Mouse (Mus musculus) lung, postnatal 10 days (tissue): ENCODE data around the gene Slc51b.

ENCODE experiments used
- DNase-seq: peaks from one replicate; pipeline ENCODE4 v3.0.0; 2021

Gene Slc51b

GRCm38 (mm10) chr9:65422760-65423501, at the start of gene Slc51b:
Gene Slc51b (minus strand): TSS chr9:65422955.
- no peak for DNase-seq

GRCm38 (mm10) chr9:65467686-65468085, 44.9 kb upstream of the Slc51b start:
- no peak for DNase-seq

DNA sequence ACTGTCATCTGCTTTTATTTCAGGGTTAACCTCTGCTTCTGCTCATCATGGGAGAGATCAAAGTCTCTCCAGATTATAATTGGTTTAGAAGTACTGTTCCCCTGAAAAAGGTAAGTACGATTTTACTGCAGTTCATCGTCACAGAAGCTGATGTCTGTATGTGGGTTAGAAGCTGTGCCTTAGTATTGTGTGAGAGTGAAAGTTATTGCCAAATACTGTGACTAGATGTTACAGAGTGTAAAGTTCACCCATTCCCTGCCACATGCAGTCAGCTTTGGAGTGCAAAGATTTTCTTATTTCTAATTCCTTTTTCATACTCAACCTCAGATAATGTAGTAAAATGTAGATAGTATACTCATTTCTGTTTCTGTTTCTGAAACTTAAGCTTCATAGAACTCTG, 42.5 kb upstream of the Slc51b start:
- no peak for DNase-seq

DNA sequence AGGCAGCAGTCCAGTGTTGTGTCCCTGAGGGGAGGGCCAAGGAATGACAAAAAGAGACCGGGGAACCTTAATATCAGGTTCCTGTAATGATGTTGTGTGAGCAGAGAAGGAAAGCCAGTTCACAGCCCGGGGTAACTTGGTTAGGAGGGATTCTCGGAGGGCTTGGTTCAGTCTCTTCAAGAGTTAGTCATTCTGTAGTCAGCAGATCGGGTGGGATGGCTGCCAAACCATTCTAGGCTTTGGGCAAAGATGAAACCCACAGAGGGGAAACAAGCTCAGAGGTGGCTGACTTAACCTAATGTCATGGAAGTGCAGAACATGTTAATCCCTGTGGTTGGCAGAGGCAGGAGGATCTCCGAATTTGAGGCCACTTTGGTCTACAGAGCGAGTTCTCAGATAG, 41.4 kb upstream of the Slc51b start:
- DNase-seq: peak; percentile 24

GRCm38 (mm10) chr9:65462544-65462943, 39.8 kb upstream of the Slc51b start:
- DNase-seq: peak; percentile 29

DNA sequence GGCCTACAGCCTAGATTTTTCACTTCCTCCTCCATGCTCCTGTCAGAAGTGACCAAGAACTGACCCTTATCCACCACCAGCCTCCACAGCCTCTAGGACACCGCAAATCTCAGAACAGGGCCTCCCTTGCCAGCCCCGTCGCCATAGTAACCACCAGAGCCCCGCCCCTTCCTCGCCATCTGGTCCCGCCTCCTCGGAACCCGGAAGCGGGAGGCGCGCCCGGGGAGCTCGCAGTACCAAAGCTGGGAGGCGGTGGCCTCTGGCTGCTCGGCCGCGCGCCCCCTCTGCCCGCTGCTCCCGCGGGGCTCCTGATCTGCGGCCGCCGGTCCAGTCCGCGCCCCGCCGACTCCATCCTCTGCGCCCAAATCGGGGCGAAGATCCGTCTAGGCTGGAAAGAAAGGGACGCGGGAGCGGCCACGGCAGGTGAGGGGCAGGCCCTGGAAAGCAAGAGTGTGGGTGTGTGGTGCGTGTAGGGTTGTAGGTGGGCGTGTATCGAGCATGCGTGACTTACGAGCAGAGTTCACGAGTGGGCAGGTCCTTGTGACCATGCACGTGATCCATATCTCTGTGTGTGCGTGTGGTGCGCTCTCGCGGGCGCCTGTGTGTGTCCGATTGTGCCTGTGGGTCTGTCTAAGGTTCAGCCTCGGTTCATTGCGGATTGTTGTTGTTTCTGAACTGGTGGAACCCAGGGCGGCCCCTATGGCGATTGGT, 38.1 kb upstream of the Slc51b start, which contains the start of gene Spg21:
TSS of gene Spg21 (plus strand) at position 216 of the 711 bp plus-strand sequence.
- DNase-seq: peak; percentile 98

- no peak for DNase-seq
Measured at GRCm38 (mm10) chr9:65460198-65460597, 37.4 kb upstream of the Slc51b start.

DNA sequence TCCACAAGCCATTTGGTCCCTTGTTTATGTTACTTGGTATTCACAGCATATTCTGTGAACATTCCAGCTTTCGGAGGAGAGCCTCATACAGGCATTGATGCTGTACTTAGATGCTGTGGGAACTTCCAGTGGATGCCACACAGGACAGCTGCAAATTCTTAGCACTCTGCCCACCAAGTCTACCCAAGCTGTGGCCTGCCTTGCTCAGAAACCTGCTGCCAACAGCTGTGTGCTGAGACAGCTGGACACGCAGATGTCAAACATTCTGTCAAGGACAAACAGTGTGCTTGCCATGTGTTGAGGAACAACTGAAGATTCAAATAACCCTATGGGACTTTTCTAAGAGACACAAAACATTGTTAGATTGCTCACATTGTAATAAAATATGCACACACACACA, 36.2 kb upstream of the Slc51b start:
- DNase-seq: no peak

DNA sequence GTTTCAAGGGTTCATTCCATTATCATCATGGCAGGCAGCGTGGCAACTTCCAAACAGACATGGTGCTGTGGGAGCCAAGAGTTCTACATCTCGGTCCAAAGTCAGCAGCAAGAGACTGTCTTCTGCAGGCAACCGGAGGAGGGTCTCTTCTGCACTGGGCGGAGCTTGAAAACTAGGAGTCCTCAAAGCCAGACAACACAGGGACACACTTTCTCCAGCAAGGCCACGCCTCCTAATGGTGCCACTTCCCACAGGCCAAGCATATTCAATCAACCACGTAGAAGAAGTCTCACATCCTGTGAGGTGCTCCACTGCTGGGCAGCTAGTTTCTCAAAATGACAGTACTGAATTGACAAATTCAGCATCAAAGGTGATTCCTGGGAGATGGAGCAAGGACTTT, 25.2 kb upstream of the Slc51b start:
- DNase-seq: no peak

DNA sequence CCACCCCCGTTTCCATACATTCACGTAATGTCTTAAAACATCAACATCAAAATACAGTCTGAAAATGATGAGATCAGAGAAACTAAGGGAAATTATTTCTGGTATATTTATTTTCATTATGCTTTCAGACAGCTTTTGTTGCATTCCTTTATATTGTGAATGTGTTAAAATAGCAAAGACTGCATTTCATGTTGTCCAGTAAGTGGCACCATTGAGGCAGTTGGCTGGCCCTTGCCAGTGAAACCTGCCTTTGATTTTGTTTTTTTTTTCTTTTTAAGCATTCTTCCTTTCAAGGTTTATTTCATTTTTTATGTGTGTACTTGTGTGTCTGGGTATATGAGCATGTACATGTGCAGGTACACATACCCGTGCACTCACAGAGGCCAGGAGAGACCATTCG, 21.9 kb upstream of the Slc51b start:
- no peak for DNase-seq

- peak; percentile 97 for DNase-seq
Measured at GRCm38 (mm10) chr9:65435671-65436301, 13.0 kb upstream of the Slc51b start, which contains the start of gene Mtfmt. Gene Mtfmt (plus strand): TSS chr9:65435782.

- DNase-seq: no peak
Measured at GRCm38 (mm10) chr9:65435211-65435610, 12.5 kb upstream of the Slc51b start.

- peak; percentile 65 for DNase-seq
Measured at GRCm38 (mm10) chr9:65434140-65434539, 11.4 kb upstream of the Slc51b start.

DNA sequence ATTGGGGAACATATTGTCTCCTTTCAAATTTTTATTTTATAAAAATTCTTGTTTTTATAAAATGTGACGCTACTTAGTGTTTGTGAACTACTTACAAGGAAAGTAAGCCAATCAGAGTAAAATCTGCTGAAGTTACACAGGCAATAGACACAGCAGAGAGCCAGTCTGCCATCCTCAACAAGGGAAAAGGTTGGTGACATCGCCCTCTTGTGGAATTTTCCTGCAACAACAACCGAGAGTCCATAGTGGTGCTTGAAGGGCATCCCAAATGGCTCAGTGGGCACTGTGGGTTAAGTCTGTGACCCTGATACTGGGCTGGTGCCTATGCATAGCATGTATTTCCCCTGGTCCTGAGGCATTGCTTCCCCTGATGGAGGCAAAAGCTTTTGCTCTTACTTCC, 9.5 kb upstream of the Slc51b start:
- peak; percentile 91 for DNase-seq

DNA sequence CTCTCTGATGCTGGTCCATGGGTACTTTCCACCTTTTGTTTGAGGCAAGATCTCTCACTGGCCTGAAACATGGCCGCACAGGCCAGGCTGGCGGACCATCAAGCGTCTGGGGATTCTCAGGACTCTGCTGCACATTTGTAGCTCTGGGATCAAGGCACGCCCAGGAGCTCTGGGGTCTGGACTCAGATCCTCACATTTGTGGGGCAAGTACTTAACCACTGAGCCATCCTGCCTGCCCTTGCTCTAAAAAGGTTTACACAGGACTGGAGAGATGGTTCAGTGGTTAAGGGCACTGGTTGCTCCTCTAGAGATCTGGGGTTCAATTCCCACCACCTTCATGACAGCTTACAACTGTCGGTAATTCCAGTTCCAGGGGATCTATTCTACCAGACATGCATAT, 8.2 kb upstream of the Slc51b start:
- no peak for DNase-seq

- DNase-seq: no peak
Measured at GRCm38 (mm10) chr9:65430401-65430800, 7.6 kb upstream of the Slc51b start.

DNA sequence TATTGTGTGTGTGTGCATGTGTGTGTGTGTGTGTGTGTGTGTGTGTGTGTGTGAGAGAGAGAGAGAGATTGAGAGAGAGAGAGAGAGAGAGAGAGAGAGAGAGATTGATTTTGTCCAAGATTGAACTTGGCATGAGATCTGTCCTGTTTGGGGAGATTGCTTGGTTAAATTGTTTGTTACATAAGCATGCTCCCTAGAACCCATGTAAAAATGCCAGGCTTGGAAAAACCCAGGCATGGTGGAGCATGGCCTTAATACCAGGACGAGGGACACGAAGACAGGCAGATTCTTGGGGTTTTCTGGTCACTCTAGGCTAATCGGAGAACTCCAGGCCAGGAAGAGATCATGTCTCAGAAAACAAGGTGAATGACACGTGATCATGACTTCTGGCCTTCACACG, 5.2 kb upstream of the Slc51b start:
- DNase-seq: no peak

GRCm38 (mm10) chr9:65427511-65427910, 4.8 kb upstream of the Slc51b start:
- DNase-seq: no peak

- no peak for DNase-seq
Measured at GRCm38 (mm10) chr9:65424393-65424792, 1.6 kb upstream of the Slc51b start.

- DNase-seq: no peak
Measured at GRCm38 (mm10) chr9:65419633-65420032, 3.1 kb downstream of the Slc51b start.

DNA sequence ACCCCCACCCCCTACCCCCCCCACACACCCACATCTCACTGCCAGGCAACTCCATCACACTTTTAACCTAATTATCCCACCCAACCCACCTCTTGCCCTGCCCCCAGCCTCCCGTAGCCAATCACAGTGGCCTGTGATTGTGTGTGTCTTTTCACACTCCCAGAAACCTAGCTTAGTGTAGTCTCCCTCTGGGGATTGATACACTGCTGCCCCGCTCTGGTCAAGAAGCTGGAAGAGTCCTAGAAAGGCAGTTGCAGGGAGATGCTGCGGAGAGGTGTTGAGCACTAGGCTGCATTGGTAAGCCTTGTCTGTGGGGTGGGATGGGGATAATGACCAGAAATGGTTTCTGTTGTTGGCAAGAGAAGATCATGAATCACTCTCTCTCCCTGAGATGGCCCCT, 5.0 kb downstream of the Slc51b start:
- DNase-seq: no peak

DNA sequence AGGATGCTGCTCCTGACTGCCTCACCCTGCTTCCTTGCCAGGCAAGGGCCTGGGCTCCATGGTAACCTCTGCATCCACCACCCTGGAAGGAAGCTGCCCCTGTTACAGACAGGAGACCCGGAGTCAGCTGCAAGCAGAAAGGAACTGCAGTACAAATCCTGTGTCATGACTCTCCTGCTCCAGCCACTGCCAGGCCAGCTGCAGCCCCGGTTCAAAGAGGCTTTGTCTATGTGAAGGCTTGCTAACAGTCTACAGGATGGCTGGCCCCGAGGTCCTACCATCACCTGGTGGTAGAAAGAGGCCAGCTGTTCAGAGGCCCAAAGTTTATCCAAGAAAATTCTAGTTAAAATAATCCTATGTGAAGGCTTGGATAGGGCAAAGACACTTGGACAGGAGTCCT, 11.4 kb downstream of the Slc51b start:
- no peak for DNase-seq

- no peak for DNase-seq
Measured at GRCm38 (mm10) chr9:65410378-65410777, 12.4 kb downstream of the Slc51b start.

DNA sequence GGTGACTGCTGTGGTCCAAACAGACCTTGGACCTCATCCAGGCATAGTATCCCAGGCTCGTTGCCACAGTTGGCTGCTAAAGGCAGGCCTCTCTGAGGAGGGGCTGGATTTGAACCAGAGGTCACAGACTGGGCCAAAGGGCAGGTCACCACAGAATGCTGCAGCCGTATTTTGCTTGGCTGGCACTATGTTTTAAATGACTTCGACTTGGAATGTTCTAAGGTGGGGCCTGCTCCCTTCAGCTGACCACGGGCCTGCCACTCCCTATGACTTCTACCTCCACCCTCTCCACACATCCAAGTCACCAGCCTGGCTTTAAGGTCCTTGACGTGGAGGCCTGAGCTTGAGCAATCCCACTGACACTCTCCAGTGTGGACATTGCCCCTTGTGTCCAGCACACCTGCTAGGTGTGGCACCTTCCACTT, 13.9 kb downstream of the Slc51b start:
- DNase-seq: peak; percentile 61
